Mouse (Mus musculus): Measurements from ENCODE around the gene Vps37b.

Vps37b gene

DNA sequence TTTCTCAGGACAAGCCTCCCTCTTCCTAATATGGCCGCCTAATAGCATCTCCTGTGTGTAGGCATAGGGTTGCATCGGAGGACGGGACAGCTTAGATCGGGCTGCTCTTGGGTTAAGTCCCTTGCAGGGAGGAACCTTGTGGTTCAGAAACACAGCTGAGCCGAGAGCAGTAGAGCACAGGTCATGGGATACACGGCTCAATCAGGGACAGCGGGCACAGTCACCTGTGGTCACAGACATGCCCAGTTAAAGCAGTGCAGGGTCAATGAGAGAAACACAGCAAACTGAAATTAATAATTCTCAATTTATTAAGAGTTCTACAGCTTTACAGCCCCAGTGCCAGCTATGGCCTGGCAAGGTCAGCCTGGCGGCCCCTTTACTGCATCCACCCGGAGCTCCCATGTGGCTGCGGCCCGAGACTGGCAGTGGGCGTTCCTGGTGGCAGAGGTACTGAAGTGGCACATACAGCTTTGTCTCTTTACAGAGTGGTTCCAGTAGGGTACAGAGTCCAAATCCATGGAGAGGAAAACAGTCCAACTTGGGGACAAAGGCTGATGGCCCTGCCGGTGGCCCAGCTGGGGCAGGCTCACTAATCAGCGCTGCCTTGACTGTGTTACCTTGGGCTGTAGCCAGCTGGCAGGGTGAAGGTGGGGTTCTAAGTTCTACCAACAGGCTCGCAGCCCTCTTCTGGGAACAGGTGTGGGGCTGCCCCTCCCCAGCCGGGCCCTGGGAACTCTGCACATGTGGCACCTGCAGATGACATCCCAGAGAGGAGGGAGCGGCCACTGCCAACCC lies 27.5 kb downstream of the Vps37b start:
- no peak for DNase-seq (ENCODE audit: extremely low read depth, low read depth, low spot score)

DNA sequence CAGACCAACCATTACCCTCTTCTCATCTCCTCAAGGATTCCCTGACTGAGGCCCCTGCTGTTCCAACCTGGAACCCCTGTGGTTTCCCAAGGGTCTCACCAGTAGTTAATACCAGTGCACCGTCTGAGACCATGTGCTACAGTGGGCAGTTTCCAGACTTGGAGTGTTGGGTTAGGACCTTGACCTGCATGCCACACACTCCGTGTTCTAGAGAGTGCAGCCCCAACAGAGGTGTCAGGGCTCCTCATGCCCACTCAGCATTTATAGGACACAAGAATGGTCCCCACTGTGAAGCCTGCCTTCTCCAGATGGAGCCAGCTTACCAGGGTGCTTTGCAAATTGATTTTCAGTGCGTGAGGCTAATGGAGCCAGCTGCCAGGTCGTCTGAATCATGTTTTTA lies 28.7 kb downstream of the Vps37b start:
- DNase-seq (ENCODE audit: extremely low read depth, low read depth, low spot score): no peak

DNA sequence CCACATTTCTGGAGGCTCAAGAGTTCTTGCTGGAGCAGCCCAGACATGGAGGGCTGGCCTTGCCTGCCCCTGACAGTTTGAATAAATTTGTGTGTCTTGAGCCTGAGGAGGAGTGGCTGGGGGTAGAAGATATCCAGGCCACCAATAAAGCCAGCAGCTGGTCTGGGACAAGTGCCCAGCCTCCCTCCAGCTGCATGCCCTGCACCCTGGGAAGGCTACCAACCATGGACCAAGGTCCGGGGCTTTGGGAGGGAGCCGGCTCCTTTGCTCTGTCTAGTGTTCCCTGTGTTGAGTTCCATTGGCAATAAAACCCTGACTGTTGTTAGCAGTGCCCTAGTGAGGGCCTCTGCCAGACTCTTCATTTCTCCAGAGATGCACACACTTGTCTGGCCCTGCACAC lies 29.2 kb downstream of the Vps37b start:
- no peak for DNase-seq (ENCODE audit: extremely low read depth, low read depth, low spot score)

DNA sequence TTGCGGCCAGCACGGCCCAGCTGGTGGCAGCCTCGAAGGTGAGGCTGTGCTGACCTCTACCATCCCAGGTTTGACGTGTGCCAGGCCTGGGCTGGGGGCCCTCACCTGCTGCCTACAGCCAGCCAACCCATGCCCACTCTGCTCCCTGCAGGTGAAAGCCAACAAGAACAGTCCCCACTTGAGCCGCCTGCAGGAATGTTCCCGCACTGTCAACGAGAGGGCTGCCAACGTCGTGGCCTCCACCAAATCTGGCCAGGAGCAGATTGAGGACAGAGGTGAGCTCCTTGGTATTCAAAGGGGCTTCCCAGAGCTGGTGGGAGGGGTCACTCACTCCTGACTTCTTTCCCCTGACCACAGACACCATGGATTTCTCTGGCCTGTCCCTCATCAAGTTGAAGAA lies 30.8 kb downstream of the Vps37b start:
- DNase-seq (ENCODE audit: extremely low read depth, low read depth, low spot score): no peak

DNA sequence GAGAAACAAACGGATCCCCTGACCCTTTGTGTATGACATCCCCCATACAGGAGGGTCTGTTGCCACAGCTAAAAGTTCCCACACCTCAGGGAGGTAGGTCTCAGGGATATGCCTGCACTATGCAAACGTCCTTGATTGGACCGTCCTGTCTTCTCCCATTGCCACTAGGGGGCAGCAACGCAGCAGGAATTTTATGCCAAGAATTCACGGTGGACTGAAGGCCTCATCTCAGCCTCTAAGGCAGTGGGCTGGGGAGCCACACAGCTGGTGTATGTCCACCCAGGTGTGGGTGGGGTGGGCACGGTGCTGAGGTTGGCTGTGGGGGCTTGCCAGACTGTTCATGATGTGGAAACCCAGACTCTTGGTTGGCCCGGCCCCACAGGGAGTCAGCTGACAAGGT lies 31.2 kb downstream of the Vps37b start:
- DNase-seq (ENCODE audit: extremely low read depth, low read depth, low spot score): no peak

DNA sequence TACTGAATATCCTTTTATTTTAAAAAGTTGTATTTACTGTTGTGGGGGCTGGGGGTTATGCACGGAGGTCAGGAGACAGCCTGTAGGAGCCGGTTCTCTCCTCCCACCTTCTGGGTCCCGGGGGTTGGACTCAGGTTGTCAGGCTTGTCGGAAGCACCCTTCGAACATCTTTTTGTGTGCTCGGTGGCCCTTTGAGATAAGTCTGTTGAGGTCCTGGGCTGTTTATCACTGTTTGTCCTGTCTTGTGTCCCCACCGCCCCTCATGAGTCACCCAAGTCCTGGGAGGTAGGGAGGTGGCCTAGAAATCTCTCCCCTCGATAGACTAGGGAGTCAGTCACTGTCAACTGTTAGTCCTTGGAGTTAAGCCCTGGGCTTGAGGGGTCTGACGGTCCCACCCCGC lies 33.7 kb downstream of the Vps37b start:
- no peak for DNase-seq (ENCODE audit: extremely low read depth, low read depth, low spot score)

DNA sequence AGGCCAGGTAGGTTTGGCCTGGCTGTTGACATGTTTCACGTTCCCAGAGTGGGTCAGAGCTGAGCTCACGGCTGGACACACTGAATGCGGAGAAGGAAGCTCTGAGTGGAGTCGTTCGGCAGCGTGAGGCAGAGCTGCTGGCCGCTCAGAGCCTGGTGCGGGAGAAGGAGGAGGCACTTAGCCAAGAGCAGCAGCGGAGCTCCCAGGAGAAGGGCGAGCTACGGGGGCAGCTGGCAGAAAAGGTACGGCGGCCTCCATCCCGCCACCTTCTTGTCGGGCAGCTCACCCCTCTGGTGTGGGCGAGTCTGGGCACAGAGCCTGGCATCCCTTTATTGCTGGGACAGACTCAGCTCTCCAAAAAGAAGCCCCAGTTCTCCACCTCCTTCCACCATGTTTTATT lies 34.3 kb downstream of the Vps37b start:
- DNase-seq (ENCODE audit: extremely low read depth, low read depth, low spot score): no peak

DNA sequence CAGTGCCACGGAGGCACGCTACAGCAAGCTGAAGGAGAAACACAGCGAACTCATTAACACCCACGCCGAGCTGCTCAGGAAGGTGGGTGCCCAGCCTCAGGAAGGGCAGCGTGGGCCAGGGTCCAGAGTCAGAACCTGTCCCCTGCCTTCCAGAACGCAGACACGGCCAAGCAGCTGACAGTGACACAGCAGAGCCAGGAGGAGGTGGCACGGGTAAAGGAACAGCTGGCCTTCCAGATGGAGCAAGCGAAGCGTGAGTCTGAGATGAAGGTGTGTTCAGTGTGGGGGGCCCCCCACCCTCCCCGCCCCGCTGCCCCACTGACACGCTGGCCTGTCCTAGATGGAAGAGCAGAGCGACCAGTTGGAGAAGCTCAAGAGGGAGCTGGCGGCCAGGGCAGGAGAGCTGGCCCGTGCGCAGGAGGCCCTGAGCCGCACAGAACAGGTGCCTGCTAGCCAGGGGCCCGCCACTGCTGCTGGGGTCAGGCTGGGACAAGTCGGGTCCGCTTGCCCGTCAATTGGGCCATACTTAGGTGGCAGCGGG lies 34.8 kb downstream of the Vps37b start:
- DNase-seq (ENCODE audit: extremely low read depth, low read depth, low spot score): no peak

DNA sequence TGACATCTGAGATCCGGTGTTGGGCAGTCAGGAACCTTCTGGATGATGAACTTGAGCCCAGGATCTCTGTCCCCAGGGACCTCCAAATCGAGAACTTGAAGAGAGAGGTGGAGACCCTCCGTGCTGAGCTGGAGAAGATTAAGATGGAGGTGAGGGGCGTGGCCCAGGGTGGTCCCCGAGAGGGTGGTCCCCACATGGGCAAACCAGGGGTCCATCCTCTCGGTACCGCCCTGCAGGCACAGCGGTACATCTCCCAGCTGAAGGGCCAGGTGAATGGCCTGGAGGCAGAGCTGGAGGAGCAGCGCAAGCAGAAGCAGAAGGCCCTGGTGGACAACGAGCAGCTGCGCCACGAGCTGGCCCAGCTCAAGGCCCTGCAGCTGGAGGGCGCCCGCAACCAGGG lies 35.4 kb downstream of the Vps37b start:
- no peak for DNase-seq (ENCODE audit: extremely low read depth, low read depth, low spot score)

DNA sequence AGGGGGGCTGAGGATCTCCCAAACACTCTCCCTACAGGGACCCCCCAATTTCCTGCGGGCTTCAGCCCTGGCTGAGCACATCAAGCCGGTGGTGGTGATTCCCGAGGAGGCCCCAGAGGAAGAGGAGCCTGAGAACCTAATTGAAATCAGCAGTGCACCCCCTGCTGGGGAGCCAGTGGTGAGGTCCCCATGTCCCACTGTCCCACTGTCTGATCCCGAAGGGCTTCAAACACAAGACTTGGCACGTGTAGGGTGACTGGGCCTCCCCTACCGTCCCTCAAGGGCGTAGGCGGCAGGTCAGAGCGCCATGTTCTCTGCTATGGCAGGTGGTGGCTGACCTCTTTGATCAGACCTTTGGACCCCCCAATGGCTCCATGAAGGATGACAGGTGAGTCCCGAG lies 35.9 kb downstream of the Vps37b start:
- DNase-seq (ENCODE audit: extremely low read depth, low read depth, low spot score): no peak

DNA sequence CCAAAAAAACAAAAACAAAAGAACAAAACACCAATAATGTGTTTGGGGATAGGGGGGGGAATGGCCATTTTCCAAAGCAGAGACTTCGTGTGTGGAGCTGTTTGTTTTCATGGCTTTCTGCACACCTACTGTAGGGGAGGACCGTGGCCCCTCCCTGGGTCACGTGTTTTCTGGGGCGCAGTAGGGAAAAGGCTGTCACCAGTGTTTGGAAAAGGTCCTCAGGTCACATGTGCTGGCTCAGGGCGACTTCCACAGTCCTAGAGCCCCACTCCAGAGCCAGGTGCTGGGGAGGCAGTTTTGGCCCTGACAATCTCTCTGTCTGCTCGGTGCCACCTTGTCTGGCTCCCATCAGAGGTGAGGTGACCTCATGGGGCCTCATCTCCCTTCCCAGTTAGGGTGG lies 36.7 kb downstream of the Vps37b start:
- no peak for DNase-seq (ENCODE audit: extremely low read depth, low read depth, low spot score)

DNA sequence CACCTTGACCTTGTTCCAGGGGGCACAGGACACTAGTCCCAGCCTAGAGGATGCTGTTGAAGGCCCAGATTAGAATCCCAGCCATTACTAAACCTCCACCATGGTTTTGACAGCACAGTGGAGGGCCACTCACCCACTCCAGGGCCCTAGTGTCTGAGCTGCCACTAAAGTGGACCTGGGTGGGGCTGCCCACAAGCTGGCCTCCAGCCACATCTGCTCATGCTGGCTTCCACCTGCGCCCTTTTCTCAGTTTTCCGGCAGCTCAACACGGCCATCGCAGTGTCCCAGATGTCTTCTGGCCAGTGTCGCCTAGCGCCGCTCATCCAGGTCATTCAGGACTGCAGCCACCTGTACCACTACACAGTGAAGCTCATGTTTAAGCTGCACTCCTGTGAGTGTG lies 37.6 kb downstream of the Vps37b start:
- DNase-seq (ENCODE audit: extremely low read depth, low read depth, low spot score): no peak

DNA sequence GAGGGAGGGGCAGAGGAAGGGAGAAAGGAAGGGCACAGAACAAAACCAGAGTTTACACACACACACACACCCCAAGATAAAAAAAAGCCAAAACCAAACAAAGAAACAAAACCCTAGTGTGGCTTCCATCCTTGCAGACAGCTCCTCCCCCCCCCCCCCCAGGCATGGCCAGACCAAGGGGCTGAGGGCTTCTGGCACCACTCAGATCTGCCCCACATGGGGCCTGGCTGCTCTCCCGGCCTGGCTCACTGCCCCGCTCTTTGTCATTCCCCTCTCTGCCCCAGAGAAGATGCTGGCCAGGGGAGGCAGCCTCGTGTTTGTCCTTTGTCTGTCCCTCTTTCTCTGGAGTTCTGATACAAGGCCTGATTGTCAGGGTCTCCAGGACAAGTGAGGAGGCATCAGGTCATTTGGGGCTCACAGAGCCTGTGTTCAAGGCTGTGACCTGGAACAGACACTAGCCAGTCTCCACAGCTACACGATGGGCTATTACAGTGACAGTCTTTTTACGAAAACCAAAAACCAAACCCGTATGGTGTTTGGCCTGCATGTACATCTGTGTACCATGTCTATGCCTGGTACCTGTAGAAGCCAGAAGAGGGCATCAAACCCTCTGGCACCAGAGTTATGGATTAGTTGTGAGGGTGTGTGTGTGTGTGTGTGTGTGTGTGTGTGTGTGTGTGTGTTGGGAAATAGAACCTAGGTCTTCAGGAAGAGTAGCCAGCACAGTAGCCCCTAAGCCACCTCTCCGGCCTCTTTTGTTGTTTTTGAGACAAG lies 38.6 kb downstream of the Vps37b start:
- DNase-seq (ENCODE audit: extremely low read depth, low read depth, low spot score): no peak

DNA sequence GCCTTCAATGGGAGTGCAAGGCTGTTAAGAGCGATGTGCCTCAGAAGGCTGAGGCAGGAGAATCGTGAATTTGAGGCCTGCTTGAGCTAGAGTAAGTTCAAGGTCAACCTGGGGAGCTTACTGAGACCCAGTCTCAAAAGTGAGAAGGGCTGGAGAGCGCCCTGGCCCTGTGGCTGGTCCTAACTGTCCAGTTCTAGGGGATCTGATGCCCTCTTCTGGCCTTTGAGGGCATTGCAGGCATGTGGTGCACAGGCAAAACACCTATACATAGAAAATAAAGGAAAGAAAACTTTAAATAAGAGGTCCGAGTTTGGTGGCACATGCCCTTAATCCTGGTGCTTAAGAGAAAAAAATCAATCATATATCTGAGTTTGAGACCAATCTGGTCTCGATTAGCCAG lies 39.3 kb downstream of the Vps37b start:
- no peak for DNase-seq (ENCODE audit: extremely low read depth, low read depth, low spot score)

DNA sequence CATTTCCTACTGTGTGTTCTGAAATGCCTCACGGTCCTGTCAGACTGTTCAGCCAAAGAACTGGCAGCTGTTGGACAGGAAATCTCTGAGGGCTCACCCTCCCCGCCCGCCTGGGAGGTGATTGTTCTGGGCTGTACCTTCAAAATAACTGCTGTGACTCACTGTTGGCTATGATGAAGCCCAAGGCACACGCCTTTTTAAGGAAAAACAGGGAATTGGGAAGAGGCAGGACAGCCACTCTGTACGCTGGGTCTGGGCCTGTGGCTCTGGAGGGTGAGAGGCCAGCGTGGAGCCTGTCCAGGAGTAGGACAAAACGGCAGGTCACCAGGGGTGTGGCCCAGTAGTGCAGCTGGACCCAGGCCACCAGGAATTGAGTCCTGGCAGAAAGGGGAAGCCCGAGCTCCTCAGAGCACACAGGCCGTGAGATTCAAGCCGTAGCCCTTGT lies 39.9 kb downstream of the Vps37b start:
- no peak for DNase-seq (ENCODE audit: extremely low read depth, low read depth, low spot score)

DNA sequence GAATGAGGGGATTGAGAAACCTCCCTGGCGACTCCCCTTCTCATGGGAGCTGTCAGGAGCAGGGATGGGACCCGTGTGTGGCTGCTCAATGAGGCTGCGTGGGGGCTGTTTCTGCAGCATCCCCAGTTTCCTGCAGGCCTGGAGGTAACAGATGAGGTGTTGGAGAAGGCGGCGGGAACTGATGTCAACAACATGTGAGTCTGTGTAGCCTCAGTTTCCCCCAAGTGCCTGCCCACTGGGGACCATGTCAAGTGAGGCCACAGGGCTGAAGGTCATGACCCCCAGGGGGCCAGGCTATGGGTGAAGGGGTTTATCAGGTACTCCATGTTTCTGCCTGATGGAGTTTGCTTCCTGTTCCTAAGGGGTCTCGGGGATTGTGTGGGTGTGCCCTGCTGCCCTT lies 40.7 kb downstream of the Vps37b start:
- DNase-seq (ENCODE audit: extremely low read depth, low read depth, low spot score): no peak

DNA sequence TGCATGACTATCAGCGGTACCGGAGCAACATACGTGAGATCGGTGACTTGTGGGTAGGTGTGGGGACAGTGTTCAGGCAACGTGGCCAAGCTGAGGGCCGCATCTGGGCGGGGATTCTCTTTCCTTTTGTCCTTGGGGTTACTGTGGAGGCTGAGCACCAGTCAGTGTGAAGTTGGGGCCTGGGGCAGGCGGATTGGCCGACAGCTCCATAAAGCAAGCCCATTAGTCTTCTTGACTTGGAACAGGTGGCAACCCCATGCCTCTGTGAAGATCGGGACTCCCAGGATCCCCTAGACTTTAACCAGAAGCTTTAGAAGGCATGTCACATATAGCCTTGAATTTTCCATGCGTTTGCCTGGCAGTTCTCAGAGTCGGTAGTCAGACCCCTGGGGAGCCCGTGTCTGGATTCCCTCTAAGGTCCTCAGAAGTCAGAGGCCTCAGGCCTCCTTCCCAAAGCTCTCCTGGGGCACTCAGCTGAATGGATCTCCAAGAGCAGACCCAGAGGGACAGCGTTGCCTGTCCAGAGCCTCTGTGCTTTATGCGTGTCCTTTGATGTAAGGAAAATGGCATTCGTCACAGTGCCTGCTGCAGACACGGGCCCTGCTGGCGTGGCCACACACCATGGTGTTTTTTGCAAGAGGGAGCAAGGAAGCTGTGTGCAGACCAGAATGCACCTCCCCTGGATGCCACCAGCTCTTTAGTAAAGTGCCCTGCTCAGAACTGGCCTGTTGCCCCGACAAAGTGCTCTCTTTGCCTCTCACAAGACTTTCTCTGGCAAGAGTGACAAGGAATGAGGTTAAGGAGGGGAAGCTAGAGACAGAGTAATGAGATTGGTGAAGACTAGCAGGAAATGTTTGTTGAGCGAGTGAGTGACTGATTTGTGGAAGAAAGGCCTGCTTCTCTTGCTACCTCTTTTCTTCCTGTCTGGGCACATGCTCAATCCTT lies 41.9 kb downstream of the Vps37b start:
- DNase-seq (ENCODE audit: extremely low read depth, low read depth, low spot score): no peak

DNA sequence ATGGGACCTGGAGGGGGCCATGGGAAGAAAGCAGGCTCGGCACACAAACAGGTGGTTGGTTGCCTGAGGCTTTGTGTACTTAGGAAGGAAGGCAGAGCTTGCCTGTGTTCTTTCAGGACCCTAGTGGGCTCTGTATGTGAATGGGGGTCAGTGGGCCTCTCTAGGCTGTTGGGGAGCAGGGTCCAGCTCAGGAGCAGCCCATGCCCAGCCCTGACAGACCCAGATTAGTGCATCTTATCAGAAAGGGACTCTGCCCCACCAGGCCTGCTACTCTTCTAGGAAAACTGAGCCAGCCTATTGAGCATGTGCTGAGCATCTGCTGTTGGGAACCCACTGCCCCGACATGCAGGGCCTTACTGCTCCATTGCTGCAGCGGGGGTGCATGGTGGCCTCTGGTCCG lies 44.6 kb downstream of the Vps37b start:
- DNase-seq (ENCODE audit: extremely low read depth, low read depth, low spot score): no peak

DNA sequence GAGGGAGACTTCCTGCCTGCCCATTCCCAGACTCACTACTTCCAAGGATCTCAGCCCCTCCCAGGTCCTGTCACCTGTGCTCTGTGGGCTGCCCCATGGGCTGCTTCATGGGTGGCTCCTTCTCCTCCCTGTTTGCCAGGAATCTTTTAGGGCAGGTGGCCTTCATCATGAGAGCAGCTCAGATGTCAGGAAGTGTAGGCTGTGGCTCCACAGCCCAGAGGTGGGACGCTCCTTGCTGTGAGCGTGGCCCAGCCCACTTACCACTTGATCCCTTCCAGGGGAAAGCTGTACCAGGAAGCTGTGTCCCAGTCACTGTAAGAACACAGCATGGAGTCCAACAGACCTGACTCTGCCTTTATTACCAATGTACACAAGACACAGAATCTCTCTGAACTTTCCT lies 45.1 kb downstream of the Vps37b start:
- no peak for DNase-seq (ENCODE audit: extremely low read depth, low read depth, low spot score)

DNA sequence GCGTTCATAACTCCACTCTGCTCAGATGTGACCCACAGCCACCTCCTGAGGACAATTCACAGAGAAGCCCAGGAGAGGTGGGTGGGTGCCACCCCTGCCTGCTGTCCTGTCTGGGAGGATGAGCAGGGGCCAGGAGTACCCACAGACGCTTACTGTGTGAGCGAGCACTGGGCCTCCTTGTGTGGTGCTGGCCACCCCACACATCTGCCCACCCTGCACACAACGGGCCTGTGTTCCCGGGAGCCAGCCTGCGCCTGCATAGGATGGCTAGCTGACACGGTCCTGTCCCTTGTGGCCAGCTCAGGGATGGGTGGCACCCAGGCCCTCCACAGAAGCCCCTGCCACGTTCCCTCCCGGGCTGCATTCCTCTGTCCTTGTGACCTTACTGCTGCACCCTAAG lies 46.6 kb downstream of the Vps37b start:
- DNase-seq (ENCODE audit: extremely low read depth, low read depth, low spot score): no peak

DNA sequence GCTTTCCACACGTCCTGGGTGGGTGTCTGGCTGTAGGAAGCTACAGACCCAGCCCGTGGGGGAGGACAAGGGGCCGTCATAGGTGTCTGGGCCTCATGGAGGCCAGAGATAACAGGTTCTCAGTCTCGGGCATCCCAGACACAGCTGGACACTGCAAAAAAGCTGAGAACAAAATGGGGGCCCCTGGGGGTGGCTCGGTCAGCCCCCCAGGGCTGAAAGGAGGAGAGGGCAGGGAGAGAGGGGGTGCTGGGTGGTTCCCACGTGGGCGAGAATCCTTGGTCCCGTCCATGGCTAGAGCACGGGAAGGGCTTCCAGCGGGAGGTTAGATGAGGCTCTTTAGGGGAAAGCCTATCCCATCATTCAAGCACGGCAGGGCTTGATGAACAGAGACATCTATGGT lies 49.2 kb downstream of the Vps37b start:
- no peak for DNase-seq (ENCODE audit: extremely low read depth, low read depth, low spot score)
